Mouse (Mus musculus): ENCODE data around the gene Tas1r1. TPM values are rescaled to one million over a fixed set of nuclear protein-coding genes. Genes with fewer than 3 reads are reported as not detected.

Gene Tas1r1
- polyA plus RNA-seq, 1 experiment: not detected

DNA sequence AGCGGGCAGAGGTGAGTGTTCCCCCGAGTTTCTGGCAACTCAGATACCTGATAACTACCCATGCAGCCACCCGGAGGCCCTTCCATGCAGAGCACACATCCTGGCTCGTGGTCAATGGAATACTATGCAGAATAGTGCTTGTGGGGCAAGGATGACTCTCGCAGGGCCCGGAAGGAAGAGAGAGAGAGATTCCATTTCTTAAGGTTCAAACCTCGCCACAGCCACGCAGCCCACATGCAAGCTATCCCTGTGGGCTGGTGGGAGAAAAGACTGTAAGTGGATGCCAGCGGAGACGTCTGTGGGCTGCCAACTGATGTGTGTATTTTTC, 50.4 kb downstream of the Tas1r1 start:
- WGBS: 12% methylated on average over 10 of the region's 10 CpGs
- H3K4me3 ChIP-seq (ENCODE audit: low read depth, low read length): peak overlapping the region; percentile 82
- H3K27ac ChIP-seq (ENCODE audit: insufficient read depth, low read depth, low read length): no peak overlapping the region
- H3K36me3 ChIP-seq (ENCODE audit: control insufficient read depth, insufficient read depth, low read length): peaks cover 15% of the 10 kb centered on the region
- H3K4me1 ChIP-seq (ENCODE audit: control insufficient read depth, insufficient read depth, insufficient read length, low read length): peaks cover 16% of the 10 kb centered on the region
- no peaks in the 10 kb centered on the region for H3K27me3 ChIP-seq (ENCODE audit: control insufficient read depth, insufficient read depth, low read length)
- TF ChIP-seq POLR2A (IDR thresholded peaks at IDR 0.05; ENCODE audit: low read depth, low read length) (no peak), CTCF (IDR thresholded peaks at IDR 0.05; ENCODE audit: extremely low read depth, insufficient read length, insufficient replicate concordance, low read depth, low read length) (no peak)

- H3K27me3 ChIP-seq (ENCODE audit: control insufficient read depth, insufficient read depth, low read length): no peaks in the 10 kb centered on the region
- H3K27ac ChIP-seq (ENCODE audit: insufficient read depth, low read depth, low read length): peak overlapping the region; percentile 55
- peaks cover 16% of the 10 kb centered on the region for H3K4me1 ChIP-seq (ENCODE audit: control insufficient read depth, insufficient read depth, insufficient read length, low read length)
- H3K4me3 ChIP-seq (ENCODE audit: low read depth, low read length): peak overlapping the region; percentile 31
- TF ChIP-seq CTCF (IDR thresholded peaks at IDR 0.05; ENCODE audit: extremely low read depth, insufficient read length, insufficient replicate concordance, low read depth, low read length) (no peak), POLR2A (IDR thresholded peaks at IDR 0.05; ENCODE audit: low read depth, low read length) (no peak)
- peaks cover 10% of the 10 kb centered on the region; the same call in 1 of the 2 replicates for H3K36me3 ChIP-seq (ENCODE audit: control insufficient read depth, insufficient read depth, low read length)
- WGBS: 37% methylated on average over 8 of the region's 8 CpGs
Measured at GRCm38 (mm10) chr4:151986650-151987049, 51.7 kb downstream of the Tas1r1 start.

- peak overlapping the region; percentile 31 for H3K4me3 ChIP-seq (ENCODE audit: low read depth, low read length)
- no peak for TF ChIP-seq POLR2A (IDR thresholded peaks at IDR 0.05; ENCODE audit: low read depth, low read length)
- no peak for TF ChIP-seq CTCF (IDR thresholded peaks at IDR 0.05; ENCODE audit: extremely low read depth, insufficient read length, insufficient replicate concordance, low read depth, low read length)
- peaks cover 16% of the 10 kb centered on the region for H3K4me1 ChIP-seq (ENCODE audit: control insufficient read depth, insufficient read depth, insufficient read length, low read length)
- WGBS: 12% methylated on average over 10 of the region's 10 CpGs
- peaks cover 5% of the 10 kb centered on the region; the same call in 1 of the 2 replicates for H3K36me3 ChIP-seq (ENCODE audit: control insufficient read depth, insufficient read depth, low read length)
- peak overlapping the region; percentile 55; the same call in 1 of the 2 replicates for H3K27ac ChIP-seq (ENCODE audit: insufficient read depth, low read depth, low read length)
- no peaks in the 10 kb centered on the region for H3K27me3 ChIP-seq (ENCODE audit: control insufficient read depth, insufficient read depth, low read length)
Measured at GRCm38 (mm10) chr4:151985886-151986285, 52.5 kb downstream of the Tas1r1 start.

GRCm38 (mm10) chr4:151983560-151983959, 54.8 kb downstream of the Tas1r1 start:
- H3K27ac ChIP-seq (ENCODE audit: insufficient read depth, low read depth, low read length): no peak overlapping the region
- peaks cover 17% of the 10 kb centered on the region; the same call in 1 of the 2 replicates for H3K36me3 ChIP-seq (ENCODE audit: control insufficient read depth, insufficient read depth, low read length)
- no peaks in the 10 kb centered on the region for H3K27me3 ChIP-seq (ENCODE audit: control insufficient read depth, insufficient read depth, low read length)
- no peak for TF ChIP-seq POLR2A (IDR thresholded peaks at IDR 0.05; ENCODE audit: low read depth, low read length)
- no peak for TF ChIP-seq CTCF (IDR thresholded peaks at IDR 0.05; ENCODE audit: extremely low read depth, insufficient read length, insufficient replicate concordance, low read depth, low read length)
- peaks cover 13% of the 10 kb centered on the region for H3K4me1 ChIP-seq (ENCODE audit: control insufficient read depth, insufficient read depth, insufficient read length, low read length)
- 60% methylated on average over 9 of the region's 9 CpGs for WGBS
- H3K4me3 ChIP-seq (ENCODE audit: low read depth, low read length): no peak overlapping the region

DNA sequence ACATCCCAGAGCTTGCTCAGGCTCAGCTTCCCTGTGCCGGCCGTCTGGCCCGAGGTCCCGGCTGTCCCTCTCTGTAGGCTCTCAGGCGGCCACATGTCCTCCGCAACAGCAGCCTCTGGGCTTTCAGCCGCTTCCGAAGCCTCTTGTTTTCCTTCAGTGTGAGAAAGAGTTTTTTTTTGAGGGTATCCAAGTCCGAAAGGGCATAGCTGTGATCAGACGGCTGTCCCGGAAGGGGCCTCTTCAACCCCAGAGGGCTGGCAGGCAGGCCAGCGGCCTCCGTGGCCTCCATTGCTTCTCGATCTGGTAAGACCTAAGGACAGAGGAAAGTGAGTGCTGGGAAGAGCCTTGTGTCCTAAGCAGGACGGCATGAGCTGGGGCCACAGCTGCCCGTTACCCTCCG, 55.3 kb downstream of the Tas1r1 start:
- Histone ChIP-seq H3K4me3 (ENCODE audit: low read depth, low read length) (no peak overlapping the region), H3K27me3 (ENCODE audit: control insufficient read depth, insufficient read depth, low read length) (no peaks in the 10 kb centered on the region), H3K27ac (ENCODE audit: insufficient read depth, low read depth, low read length) (no peak overlapping the region), H3K36me3 (ENCODE audit: control insufficient read depth, insufficient read depth, low read length) (peaks cover 18% of the 10 kb centered on the region; the same call in 1 of the 2 replicates), H3K4me1 (ENCODE audit: control insufficient read depth, insufficient read depth, insufficient read length, low read length) (peaks cover 10% of the 10 kb centered on the region)
- WGBS: 87% methylated on average over 17 of the region's 17 CpGs
- TF ChIP-seq POLR2A (IDR thresholded peaks at IDR 0.05; ENCODE audit: low read depth, low read length) (no peak), CTCF (IDR thresholded peaks at IDR 0.05; ENCODE audit: extremely low read depth, insufficient read length, insufficient replicate concordance, low read depth, low read length) (no peak)

DNA sequence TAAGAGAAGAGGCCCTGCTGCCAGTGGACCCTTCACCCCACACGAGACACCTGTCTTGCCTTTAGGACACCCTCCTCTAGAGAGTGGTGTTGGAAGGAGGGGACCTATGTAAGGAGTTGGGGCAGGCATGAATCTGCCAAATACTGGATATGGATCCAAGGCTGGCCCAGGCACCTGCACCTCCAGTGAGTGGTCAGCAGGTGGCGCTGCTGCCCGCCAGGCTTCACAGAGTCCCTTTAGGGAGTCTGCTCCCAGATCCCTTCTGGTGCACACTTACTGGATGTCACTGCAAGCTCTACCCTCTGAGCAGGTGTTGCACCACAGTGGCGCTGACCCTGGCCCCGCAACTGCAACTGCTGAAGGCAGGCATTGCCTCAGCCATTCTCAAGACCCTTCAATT, 57.0 kb downstream of the Tas1r1 start:
- peak; percentile 99 for TF ChIP-seq CTCF (IDR thresholded peaks at IDR 0.05; ENCODE audit: extremely low read depth, insufficient read length, insufficient replicate concordance, low read depth, low read length)
- TF ChIP-seq POLR2A (IDR thresholded peaks at IDR 0.05; ENCODE audit: low read depth, low read length): no peak
- no peaks in the 10 kb centered on the region for H3K4me1 ChIP-seq (ENCODE audit: control insufficient read depth, insufficient read depth, insufficient read length, low read length)
- no peak overlapping the region for H3K27ac ChIP-seq (ENCODE audit: insufficient read depth, low read depth, low read length)
- no peaks in the 10 kb centered on the region for H3K27me3 ChIP-seq (ENCODE audit: control insufficient read depth, insufficient read depth, low read length)
- H3K4me3 ChIP-seq (ENCODE audit: low read depth, low read length): no peak overlapping the region
- 12% methylated on average over 5 of the region's 5 CpGs for WGBS
- H3K36me3 ChIP-seq (ENCODE audit: control insufficient read depth, insufficient read depth, low read length): peaks cover 24% of the 10 kb centered on the region; the same call in 1 of the 2 replicates

GRCm38 (mm10) chr4:151980699-151981098, 57.7 kb downstream of the Tas1r1 start:
- peak; percentile 40; the same call in 1 of the 2 replicates for TF ChIP-seq CTCF (IDR thresholded peaks at IDR 0.05; ENCODE audit: extremely low read depth, insufficient read length, insufficient replicate concordance, low read depth, low read length)
- no peak for TF ChIP-seq POLR2A (IDR thresholded peaks at IDR 0.05; ENCODE audit: low read depth, low read length)
- Histone ChIP-seq H3K27ac (ENCODE audit: insufficient read depth, low read depth, low read length) (no peak overlapping the region), H3K36me3 (ENCODE audit: control insufficient read depth, insufficient read depth, low read length) (peaks cover 24% of the 10 kb centered on the region; the same call in 1 of the 2 replicates), H3K4me3 (ENCODE audit: low read depth, low read length) (no peak overlapping the region), H3K27me3 (ENCODE audit: control insufficient read depth, insufficient read depth, low read length) (no peaks in the 10 kb centered on the region), H3K4me1 (ENCODE audit: control insufficient read depth, insufficient read depth, insufficient read length, low read length) (no peaks in the 10 kb centered on the region)
- 72% methylated on average over 8 of the region's 8 CpGs for WGBS

Other genes starting within 250 kb of the Tas1r1 start
- gene Camta1, start 176.7 kb downstream of the Tas1r1 start, polyA plus RNA-seq (2012; rRNA removed): 1.4 and 2.2 TPM in 2 replicates
- 28.1 and 32.0 TPM in 2 replicates for gene Dnajc11, start 104.9 kb downstream of the Tas1r1 start, polyA plus RNA-seq (2012; rRNA removed)
- gene Thap3, start 49.6 kb downstream of the Tas1r1 start, polyA plus RNA-seq (2012; rRNA removed): 13.0 and 24.2 TPM in 2 replicates
- 4.0 and 7.5 TPM in 2 replicates for gene Phf13, start 42.3 kb downstream of the Tas1r1 start, polyA plus RNA-seq (2012; rRNA removed)
- gene Klhl21, start 29.8 kb downstream of the Tas1r1 start, polyA plus RNA-seq (2012; rRNA removed): 18.6 and 19.8 TPM in 2 replicates
- 12.5 and 13.6 TPM in 2 replicates for gene Zbtb48, start 10.9 kb downstream of the Tas1r1 start, polyA plus RNA-seq (2012; rRNA removed)
- 9.7 and 14.3 TPM in 2 replicates for gene Nol9, start 753 bp upstream of the Tas1r1 start, polyA plus RNA-seq (2012; rRNA removed)
- gene Plekhg5, start 33.9 kb upstream of the Tas1r1 start, polyA plus RNA-seq (2012; rRNA removed): 7.0 and 15.7 TPM in 2 replicates
- gene Tnfrsf25, start 77.4 kb upstream of the Tas1r1 start, polyA plus RNA-seq (2012; rRNA removed): 1.9 and 3.8 TPM in 2 replicates
- 124 and 572 TPM in 2 replicates for gene Espn, start 113.8 kb upstream of the Tas1r1 start, polyA plus RNA-seq (2012; rRNA removed)
- 8.3 and 51.7 TPM in 2 replicates for gene Hes2, start 120.3 kb upstream of the Tas1r1 start, polyA plus RNA-seq (2012; rRNA removed)
- 30.0 and 33.4 TPM in 2 replicates for gene Acot7, start 139.6 kb upstream of the Tas1r1 start, polyA plus RNA-seq (2012; rRNA removed)
- 9.4 and 11.6 TPM in 2 replicates for gene Gpr153, start 235.7 kb upstream of the Tas1r1 start, polyA plus RNA-seq (2012; rRNA removed)

Measured in small intestine, adult 2 months (tissue).